Comparison of ENCODE assay signal across 13 mouse cellular contexts in the genomic region with DNA sequence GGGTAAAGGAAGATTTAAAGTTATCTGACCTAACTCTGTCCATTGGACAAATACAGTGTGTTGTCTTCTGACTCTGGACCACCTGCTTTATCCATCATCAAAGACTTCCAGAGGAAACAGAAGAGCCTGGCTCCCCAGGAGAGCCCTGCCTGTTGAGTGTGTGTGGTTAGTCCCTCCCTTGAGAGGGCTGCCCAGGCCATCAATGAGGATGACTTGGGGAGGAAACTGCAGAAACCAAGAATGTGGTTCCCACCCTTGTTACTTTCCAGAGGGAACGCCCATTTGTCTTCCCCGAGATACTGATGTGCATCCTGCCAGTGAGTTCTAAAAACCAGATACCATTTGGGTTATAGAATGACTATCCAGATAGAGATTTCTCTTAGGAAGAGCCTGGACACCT.
"Had no signal": no experiment of that assay in that cellular context is flagged by ENCODE, and none has a peak within 500 bp of the region (broad histone marks: within the 10 kb centered on the region; RNA-seq: fewer than 3 reads in every experiment).

No protein-coding gene starts in this region.

- H3K9ac ChIP-seq: lung, embryonic 14.5 days; midbrain, embryonic 13.5 days; midbrain, embryonic 15.5 days; neural tube, embryonic 12.5 days had no signal

- H3K27me3 ChIP-seq: midbrain, embryonic 13.5 days; midbrain, embryonic 15.5 days; neural tube, embryonic 12.5 days had no signal

- H3K4me3 ChIP-seq: midbrain, embryonic 13.5 days; midbrain, embryonic 15.5 days; neural tube, embryonic 12.5 days had no signal

- H3K36me3 ChIP-seq: midbrain, embryonic 15.5 days had no signal

- H3K27ac ChIP-seq: midbrain, embryonic 13.5 days; midbrain, embryonic 15.5 days; neural tube, embryonic 12.5 days had no signal

- ATAC-seq: midbrain, embryonic 13.5 days; midbrain, embryonic 15.5 days had no signal

- DNase-seq: lung, adult 18-20 months; lung, embryonic 14.5 days; lung, postnatal 10 days; lung, postnatal 4 days; right cerebral cortex, postnatal 25 days; right cerebral cortex, postnatal 4 days; spleen, adult 18-20 months; thymus, adult 18-20 months; thymus, postnatal 14 days; thymus, postnatal 36 days had no signal
